Mouse (Mus musculus) macrophage (primary cell): Measurements from ENCODE around the gene Entpd7. TPM values are rescaled to one million over a fixed set of nuclear protein-coding genes. Genes with fewer than 3 reads are reported as not detected.

ENCODE experiments used
- H3K27ac ChIP-seq: fragments of 350-480 bp; formaldehyde crosslinking; 2 replicates; pipeline ENCODE4 v1.9.0; 2021
- H3K36me3 ChIP-seq: fragments of 350-480 bp; formaldehyde crosslinking; 2 replicates; pipeline ENCODE4 v1.9.0; 2021; ENCODE audit errors: inconsistent target
- H3K4me3 ChIP-seq: fragments of 350-480 bp; formaldehyde crosslinking; 2 replicates; pipeline ENCODE4 v1.9.0; 2021; ENCODE audit errors: inconsistent target
- H3K79me2 ChIP-seq: fragments of 350-480 bp; formaldehyde crosslinking; 2 replicates; pipeline ENCODE4 v1.9.0; 2021; ENCODE audit errors: inconsistent target
- WGBS: methylation state at CpG from one replicate; pipeline ENCODE4 v1.1.7; 2026; ENCODE audit warnings: inconsistent platforms; ENCODE audit not compliant: missing documents; 5-methylcytosine and 5-hydroxymethylcytosine counted together
- polyA plus RNA-seq: library from polyadenylated mRNA; stranded (reverse); fragments of 250-400 nt; gene quantifications from 3 replicates; pipeline ENCODE4 v1.2.4, GENCODE M21; 2018; ENCODE audit warnings: inconsistent platforms

Entpd7 gene
- polyA plus RNA-seq, 1 experiment from 2014 or later: 11.2 TPM

DNA sequence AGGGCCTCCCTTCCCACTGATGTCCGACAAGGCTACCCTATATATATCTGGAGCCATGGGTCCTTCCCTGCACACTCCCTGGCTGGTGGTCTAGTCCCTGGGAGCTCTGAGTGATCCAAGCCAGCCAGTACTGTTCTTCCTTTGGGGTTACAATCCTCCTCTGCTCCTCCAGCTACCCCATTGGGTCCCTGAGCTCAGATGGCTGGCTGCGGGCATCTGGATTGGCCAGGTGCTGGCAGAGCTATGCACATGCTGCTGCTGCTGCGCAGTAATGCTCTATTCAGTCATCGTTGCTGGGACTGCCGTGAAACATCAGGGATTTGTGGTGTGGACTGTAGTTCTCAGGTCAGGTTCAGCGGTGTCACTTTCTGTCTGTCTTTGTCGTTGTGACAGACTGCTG, 35.3 kb downstream of the Entpd7 start:
- WGBS: 97% methylated on average over 7 of the region's 7 CpGs
- no peaks in the 10 kb centered on the region for H3K79me2 ChIP-seq

DNA sequence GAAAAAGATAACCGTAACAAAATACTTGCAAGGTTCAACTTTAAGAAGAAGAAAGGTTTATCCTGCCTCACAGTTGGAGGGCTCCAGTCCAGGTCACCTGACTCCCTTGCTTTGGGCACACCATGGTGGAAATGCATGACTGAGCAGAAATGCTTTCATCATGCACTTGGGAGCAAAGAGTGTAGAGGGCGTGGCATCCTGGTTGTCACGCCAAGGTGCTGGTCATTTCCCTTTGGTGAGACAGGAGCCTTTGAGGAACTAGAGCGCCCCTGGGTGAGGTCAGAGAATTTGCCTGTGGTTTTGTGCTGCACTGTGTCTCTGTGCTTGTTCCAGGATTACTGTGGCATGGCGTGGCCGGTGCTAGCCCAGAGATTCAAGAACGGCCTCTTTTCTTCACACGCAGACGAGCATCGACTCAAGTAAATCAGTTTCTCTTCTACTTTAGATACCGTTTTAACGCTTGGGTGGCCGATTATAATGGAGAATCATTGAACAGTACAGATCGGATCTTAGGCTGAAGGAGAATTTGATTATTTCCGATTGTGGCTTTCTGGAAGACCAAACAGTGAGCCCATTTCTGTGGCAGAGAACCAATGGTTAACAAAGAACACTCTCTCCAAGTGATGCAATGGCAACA, 37.2 kb downstream of the Entpd7 start:
- H3K36me3 ChIP-seq: peaks cover 64% of the 10 kb centered on the region
- no peaks in the 10 kb centered on the region for H3K79me2 ChIP-seq
- no peak overlapping the region for H3K4me3 ChIP-seq
- WGBS: 81% methylated on average over 14 of the region's 15 CpGs
- no peak overlapping the region for H3K27ac ChIP-seq

More for the DNA sequence above, 35.3 kb downstream of the Entpd7 start:
- H3K4me3 ChIP-seq: no peak overlapping the region
- H3K27ac ChIP-seq: no peak overlapping the region
- H3K36me3 ChIP-seq: peaks cover 76% of the 10 kb centered on the region

DNA sequence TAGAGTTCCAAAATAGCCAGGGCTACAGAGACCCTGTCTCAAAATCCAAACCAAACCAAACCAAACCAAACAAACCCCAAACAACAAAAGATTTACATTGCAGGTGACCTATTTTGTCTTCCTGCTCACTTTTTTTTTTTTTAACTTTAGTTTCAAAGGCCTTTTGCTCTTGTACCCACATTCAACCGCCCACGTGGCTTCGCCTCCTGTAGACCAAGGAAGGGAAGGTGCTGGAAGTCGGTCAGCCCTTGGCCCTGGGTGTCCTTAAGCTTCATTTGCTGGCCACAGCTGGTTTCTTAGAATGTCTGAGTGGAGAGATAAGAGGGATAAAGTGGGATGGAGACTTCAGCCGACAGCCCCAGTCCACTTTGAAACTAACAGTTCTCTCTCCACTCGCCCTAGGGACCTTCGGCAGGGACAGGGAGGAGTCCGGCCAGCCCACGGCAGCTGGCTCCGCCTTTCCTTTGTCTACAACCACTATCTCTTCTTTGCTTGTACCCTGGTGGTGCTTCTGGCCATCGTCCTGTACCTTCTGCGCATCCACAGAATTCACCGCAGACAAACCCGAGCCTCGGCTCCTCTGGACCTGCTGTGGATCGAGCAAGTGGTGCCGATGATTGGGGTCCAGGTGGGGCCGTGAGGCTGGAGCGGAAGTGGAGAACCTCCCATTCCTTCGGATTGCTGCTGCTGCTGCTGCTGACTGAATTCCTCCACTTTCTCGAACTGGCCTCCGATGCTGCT, 40.0 kb downstream of the Entpd7 start:
- WGBS: 92% methylated on average over 22 of the region's 22 CpGs
- H3K4me3 ChIP-seq: no peak overlapping the region
- H3K36me3 ChIP-seq: peaks cover 55% of the 10 kb centered on the region
- no peak overlapping the region for H3K27ac ChIP-seq
- no peaks in the 10 kb centered on the region for H3K79me2 ChIP-seq

DNA sequence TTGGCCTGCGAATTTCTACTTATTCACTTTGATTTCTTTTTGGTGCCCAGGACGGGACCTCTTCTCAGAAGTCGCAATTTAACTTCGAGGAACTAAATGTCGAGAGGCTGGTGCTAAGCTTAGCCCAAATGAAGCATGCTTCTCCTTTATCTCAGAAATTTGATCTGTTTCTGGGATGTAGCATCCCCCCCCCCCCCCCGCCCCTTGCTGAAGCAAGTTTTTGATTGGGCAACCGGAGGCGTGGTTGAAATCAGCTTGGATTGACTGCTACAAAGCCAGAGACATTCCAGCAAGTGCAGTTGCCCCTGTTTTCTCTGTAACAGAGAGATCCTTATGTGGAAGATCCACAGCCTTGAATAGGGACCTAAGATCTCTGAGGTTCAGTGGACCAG, 40.6 kb downstream of the Entpd7 start:
- Histone ChIP-seq H3K36me3 (peaks cover 56% of the 10 kb centered on the region), H3K4me3 (no peak overlapping the region), H3K79me2 (no peaks in the 10 kb centered on the region), H3K27ac (no peak overlapping the region)
- WGBS: 85% methylated on average over 5 of the region's 8 CpGs

DNA sequence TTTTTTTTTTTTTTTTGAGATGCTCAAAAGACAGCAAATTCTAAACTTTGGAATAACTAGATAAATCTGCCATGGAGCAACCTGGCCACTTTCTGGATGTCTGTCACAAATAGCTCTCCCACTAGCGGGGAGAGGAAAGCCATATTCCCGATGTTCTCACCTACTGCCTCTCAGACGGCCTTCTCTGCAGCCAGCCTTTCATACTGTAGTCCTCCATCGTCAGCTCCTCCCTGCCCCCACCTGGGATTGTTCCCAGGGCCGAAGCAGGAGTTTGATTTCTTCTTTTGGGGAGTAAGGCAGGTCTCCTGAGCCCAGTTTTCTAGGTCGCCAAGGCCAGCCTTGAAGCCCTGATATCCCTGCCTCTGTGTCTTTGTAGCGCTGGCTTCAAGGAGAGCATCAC, 41.7 kb downstream of the Entpd7 start:
- WGBS: 92% methylated on average over 7 of the region's 7 CpGs
- Histone ChIP-seq H3K4me3 (no peak overlapping the region), H3K27ac (no peak overlapping the region), H3K79me2 (no peaks in the 10 kb centered on the region), H3K36me3 (peaks cover 54% of the 10 kb centered on the region)

DNA sequence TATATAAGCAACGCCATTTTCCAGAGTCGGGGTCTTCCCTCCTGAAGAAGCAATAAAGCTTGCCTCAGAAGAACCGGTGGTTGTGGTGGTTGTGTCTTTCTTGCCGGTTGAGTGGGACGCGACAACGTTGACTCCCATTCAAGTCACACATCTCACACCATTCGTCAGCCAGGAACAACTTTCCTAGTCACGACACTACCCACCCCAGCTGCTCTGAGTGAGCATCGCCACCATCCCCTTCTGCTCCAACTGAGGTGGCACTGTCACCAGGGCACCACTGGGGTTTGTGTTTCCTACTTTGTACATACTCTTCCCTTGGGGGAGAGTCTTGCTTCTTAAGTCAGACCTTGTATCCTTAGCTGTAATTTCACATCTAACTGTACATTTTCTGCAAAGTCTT, 48.9 kb downstream of the Entpd7 start:
- H3K4me3 ChIP-seq: no peak overlapping the region
- 97% methylated on average over 10 of the region's 10 CpGs for WGBS
- H3K36me3 ChIP-seq: peaks cover 93% of the 10 kb centered on the region
- no peak overlapping the region for H3K27ac ChIP-seq
- H3K79me2 ChIP-seq: no peaks in the 10 kb centered on the region

DNA sequence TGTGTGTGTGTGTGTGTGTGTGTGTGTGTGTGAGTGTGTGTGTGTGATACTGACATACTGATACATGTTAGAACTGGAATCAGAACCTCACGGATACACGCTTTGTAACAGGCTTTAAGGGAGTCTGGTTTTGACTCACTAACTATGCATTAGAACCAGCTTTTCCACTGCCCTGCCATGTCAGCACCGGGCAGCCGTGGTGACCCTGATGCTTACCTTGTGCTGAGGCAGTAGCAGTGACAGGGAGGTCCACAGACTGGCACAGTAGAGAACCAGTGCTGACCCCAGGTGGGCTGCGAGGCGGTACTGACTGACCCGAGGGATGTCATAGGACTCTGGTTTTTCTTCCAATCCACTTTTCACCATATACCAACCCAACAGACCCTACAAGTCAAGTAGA, 53.9 kb downstream of the Entpd7 start:
- Histone ChIP-seq H3K36me3 (peaks cover 78% of the 10 kb centered on the region), H3K4me3 (no peak overlapping the region), H3K27ac (no peak overlapping the region), H3K79me2 (no peaks in the 10 kb centered on the region)
- WGBS: 99% methylated on average over 7 of the region's 7 CpGs

DNA sequence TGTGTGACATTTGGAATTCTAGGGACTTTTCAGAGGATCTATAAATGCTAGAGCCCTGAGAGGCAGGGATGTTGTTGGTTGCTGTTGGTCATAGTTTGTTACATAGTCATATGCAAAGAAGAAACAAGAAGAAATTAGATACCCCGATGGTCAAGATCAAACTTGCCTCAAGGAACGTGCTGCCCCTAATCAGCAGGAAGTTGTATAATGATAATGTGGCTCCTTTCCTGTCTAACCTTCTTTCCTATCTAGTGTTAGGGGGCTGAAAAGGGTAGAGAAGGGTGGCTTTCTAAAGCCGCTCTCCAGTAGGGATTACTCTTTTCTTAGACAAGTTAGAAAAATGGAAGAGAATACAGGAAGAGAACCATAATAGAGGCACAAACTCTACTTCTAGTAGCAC, 56.3 kb downstream of the Entpd7 start:
- H3K79me2 ChIP-seq: peaks cover 6% of the 10 kb centered on the region
- H3K36me3 ChIP-seq: peaks cover 64% of the 10 kb centered on the region
- no peak overlapping the region for H3K4me3 ChIP-seq
- H3K27ac ChIP-seq: no peak overlapping the region
- WGBS: 91% methylated on average over 3 of the region's 3 CpGs

DNA sequence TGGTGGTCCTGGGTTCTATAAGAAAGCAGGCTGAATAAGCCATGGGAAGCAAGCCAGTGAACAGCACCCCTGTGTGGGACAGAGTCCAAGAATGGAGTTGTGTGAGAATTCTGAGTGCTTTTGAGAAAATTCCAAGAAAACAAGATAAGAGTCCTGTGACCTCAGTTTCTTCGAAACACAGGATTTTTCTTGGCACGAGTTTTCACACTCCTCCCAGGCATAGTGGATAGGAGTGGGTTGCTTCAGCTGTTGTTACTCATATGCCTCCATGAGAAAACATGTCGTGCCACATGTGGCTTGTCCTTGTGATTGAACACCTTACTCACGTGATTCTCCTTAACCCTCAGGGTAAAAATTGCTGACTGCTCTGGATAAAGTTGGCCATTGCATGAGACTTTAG, 58.4 kb downstream of the Entpd7 start:
- H3K79me2 ChIP-seq: peaks cover 18% of the 10 kb centered on the region
- H3K27ac ChIP-seq: no peak overlapping the region
- peaks cover 43% of the 10 kb centered on the region for H3K36me3 ChIP-seq
- H3K4me3 ChIP-seq: no peak overlapping the region
- WGBS: 96% methylated on average over 4 of the region's 4 CpGs

DNA sequence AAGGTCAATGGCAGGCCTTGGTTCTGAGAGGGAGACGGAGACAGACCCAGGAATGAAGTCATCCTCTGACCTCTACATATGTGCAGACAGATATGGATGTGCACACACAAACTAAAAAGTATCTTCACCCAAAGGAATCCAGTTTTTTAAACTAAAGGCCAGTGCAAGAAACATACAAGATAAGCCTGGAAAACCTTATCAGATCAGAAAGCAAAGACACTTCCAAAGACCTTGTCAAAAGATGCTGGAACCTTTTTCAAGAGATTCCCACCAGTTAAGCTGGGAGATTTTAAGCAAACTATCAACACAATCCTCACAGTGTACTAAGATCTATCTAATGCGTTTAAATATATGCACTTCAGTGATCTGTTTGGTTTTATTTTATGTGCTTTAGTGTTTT, 60.5 kb downstream of the Entpd7 start:
- H3K36me3 ChIP-seq: peaks cover 34% of the 10 kb centered on the region
- peaks cover 18% of the 10 kb centered on the region for H3K79me2 ChIP-seq
- WGBS: 100% methylated on average over 2 of the region's 2 CpGs
- H3K27ac ChIP-seq: no peak overlapping the region
- H3K4me3 ChIP-seq: no peak overlapping the region

DNA sequence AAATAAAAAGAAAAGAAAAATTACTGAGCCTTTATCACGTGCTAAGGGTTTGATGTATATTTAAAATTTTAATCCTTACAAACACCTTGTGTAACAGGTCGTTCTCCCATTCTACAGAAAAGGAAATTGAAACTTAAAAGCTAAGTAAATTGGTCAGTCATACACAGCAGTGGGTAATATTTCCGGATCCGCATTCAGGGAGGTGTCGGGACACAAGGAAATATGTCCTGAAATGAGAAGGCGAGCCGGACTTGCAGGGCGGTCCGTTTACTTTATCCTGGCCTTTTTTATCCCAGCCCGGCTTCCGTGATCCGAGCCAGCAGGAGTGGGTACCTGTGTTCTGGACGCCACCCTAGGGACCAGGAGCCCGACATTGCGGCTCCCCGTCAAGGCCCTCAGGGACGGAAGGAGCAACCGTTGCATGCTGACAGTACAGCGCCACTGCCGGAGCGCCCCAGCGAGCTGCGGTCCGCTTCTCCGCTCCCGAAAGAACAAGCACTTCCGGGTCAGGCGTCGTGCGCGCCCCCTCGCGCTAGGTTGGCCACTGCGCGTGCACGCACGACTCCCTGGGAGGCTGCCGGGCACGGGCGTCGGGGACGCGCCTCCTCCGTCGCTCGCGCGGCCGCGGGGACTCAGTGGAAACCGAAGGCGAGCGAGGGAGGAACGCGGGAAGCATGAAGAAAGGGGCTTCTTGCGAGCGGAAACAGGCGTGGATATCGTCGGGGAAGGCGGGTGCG, 63.2 kb downstream of the Entpd7 start, which contains the start of the genes Cutc and Cox15:
Gene Cutc, plus strand, starts transcription at position 508 of the 737 bp plus-strand sequence.
Gene Cox15, minus strand, starts transcription at position 512 of the 737 bp plus-strand sequence.
- Histone ChIP-seq H3K4me3 (peak within 1 kb of the TSS; percentile 62), H3K36me3 (peaks cover 21% of the 10 kb centered on the region), H3K79me2 (peaks cover 18% of the 10 kb centered on the region), H3K27ac (peak within 1 kb of the TSS; percentile 95)
- under 1% methylated on average over 62 of the region's 62 CpGs for WGBS

DNA sequence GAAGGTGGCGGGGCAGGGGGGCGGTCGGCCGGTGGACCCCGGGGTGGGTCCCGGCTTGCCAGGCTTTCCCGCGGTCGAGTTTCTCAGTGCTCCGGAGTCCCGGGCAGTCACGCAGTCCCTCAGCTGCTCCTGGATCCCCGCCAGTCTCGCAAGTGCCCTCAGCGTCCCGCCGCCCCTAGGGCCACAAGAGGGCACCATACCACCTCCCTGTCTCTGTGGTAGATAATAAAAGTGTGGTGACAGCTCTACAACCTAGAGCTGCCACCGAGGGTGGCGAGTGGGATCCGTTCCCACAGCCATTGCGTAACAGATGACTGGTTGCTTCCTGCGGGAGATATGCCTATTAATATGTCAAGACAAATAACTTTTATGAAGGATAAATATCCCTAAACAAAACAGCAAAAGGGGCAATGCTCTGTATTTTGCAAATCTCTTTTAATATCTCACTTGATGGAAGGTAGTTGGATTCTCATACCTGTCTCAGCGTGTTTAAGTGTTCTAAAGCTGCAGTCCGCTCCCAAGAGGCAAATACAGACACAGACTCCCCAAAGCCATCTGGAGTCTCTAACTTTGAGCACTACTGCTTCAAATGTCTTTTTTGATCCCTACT, 63.9 kb downstream of the Entpd7 start:
- Histone ChIP-seq H3K4me3 (peak overlapping the region; percentile 46), H3K79me2 (peaks cover 18% of the 10 kb centered on the region), H3K36me3 (peaks cover 15% of the 10 kb centered on the region), H3K27ac (peak overlapping the region; percentile 33)
- WGBS: 3% methylated on average over 24 of the region's 24 CpGs

DNA sequence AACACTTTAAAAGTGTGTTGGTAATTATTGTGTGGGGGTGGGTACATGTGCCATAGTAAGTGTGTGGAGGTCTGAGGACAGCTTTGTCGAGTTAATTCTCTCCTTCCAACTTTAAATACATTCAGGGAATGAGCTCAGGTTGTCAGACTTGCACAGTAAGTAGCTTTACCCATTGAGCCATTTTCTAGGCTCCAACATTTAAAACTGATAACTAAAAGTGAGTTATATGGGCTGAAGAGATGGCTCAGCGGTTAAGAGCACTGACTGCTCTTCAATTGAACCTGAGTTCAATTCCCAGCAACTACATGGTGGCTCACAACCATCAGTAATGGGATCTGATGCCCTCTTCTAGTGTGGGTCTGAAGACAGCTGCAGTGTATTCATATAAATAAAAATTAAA, 64.8 kb downstream of the Entpd7 start:
- 60% methylated on average over 2 of the region's 2 CpGs for WGBS
- peaks cover 18% of the 10 kb centered on the region for H3K79me2 ChIP-seq
- no peak overlapping the region for H3K4me3 ChIP-seq
- peaks cover 15% of the 10 kb centered on the region for H3K36me3 ChIP-seq
- no peak overlapping the region for H3K27ac ChIP-seq

DNA sequence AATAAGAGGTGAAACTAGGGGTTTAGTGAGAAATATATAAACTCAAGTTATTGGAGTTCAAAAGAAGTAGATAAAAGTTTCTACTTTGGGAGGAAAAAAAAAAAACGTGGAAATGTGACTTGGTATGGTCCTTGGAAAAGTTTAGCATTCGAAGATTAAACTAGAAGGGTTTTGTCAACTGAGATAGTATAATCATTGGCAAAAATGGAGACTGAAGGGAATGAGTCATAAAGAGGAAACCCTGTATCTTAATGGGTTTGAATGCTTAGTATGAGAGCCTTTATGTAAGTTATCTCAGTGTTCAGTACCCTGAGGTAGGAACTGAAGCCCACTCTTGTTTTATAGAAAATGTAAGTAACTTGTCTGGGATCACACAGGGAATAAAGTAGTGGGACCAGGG, 65.4 kb downstream of the Entpd7 start:
- Histone ChIP-seq H3K4me3 (no peak overlapping the region), H3K79me2 (peaks cover 18% of the 10 kb centered on the region), H3K27ac (no peak overlapping the region), H3K36me3 (peaks cover 20% of the 10 kb centered on the region; the same call in 1 of the 2 replicates)
- WGBS: 87% methylated on average over 2 of the region's 2 CpGs
